Mouse (Mus musculus) telencephalon, adult 2 months (tissue): ENCODE data around the gene Sdhc.
A peak's percentile ranks its signal among the peaks of the same experiment; 100 is the strongest.

Experiments used
- DNase-seq: peaks from one replicate; pipeline ENCODE4 v3.0.0-alpha.2; 2011; ENCODE audit warnings: low read depth, low spot score

The Sdhc gene

GRCm38 (mm10) chr1:171149974-171150760, at the start of gene Sdhc, which contains the start of gene Mpz:
Gene Sdhc (minus strand): TSS chr1:171150603.
Gene Mpz (plus strand): TSS chr1:171150711.
- peak; percentile 89 for DNase-seq

- DNase-seq: no peak
These were observed 49.1 kb upstream of the Sdhc start for GRCm38 (mm10) chr1:171199532-171199931.

GRCm38 (mm10) chr1:171195887-171196397, 45.5 kb upstream of the Sdhc start, which contains the start of gene Pcp4l1:
Gene Pcp4l1 (minus strand): TSS chr1:171196268.
- no peak for DNase-seq

GRCm38 (mm10) chr1:171195046-171195822, 44.8 kb upstream of the Sdhc start:
- DNase-seq: no peak

- no peak for DNase-seq
These were observed 43.8 kb upstream of the Sdhc start for GRCm38 (mm10) chr1:171193911-171194830.

- no peak for DNase-seq
These were observed 42.9 kb upstream of the Sdhc start for GRCm38 (mm10) chr1:171193093-171193840.

DNA sequence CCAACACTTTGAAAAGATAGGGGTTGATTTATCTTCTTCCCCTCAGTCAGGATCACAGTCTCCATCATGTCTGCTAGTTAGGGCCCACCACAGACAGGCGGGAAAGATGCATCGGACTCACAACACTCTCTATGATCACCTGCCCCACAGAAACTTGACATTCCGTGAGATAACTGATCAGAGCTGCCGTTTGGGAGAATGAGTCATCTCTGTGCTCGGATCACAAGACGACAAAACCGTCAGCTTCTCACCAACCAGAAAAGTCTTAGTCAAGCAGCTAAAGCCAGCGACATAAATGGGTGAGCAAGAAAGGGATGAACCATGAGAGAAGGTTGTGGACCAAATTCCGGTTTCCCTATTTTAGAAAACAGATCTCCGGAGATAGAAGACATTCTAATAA, 41.9 kb upstream of the Sdhc start:
- no peak for DNase-seq

GRCm38 (mm10) chr1:171190832-171191231, 40.4 kb upstream of the Sdhc start:
- DNase-seq: no peak

- DNase-seq: no peak
These were observed 39.2 kb upstream of the Sdhc start for GRCm38 (mm10) chr1:171189476-171190114.

DNA sequence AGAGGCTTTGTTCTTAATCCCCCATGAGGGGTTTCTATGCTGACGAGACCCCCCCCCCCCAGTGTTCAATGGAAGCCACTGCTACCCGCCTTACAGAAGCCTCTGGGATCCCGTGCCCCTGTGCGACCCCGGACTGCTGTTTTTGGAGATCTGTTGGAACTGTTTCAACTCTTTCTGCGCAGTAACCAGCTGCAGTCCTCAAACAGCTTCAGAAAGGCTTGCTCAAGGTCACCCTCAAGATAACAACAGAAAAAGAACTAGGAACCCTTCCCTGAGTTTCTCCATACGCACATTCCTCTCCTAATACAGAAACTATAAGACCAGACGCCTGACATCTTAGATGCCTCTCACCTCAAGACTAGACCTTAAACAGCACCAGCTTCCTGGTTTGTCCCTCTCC, 38.6 kb upstream of the Sdhc start:
- no peak for DNase-seq

- no peak for DNase-seq
These were observed 37.7 kb upstream of the Sdhc start for GRCm38 (mm10) chr1:171187851-171188700.

DNA sequence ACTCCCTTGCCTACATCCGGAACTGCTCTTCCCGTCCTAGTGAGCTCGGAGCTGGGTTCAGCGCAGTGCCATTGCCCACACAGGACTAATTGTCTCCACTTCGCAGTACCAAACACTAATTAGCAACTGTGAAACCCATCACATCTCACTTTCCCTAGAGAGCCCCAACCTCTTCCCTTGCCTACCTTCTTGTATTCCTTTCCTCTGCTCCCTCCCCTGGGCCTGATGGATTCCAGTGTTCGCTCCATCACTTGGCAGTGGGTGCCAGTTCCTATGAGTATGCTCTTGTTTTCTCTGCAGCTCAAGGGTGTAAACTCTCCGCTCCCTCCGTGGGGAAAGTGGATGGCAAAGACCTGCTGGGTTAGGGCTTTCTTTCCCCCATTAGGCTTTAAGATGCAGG, 35.3 kb upstream of the Sdhc start:
- no peak for DNase-seq

GRCm38 (mm10) chr1:171184314-171184713, 33.9 kb upstream of the Sdhc start:
- DNase-seq: no peak

GRCm38 (mm10) chr1:171183620-171184019, 33.2 kb upstream of the Sdhc start:
- no peak for DNase-seq

- no peak for DNase-seq
These were observed 32.6 kb upstream of the Sdhc start for GRCm38 (mm10) chr1:171183025-171183424.

DNA sequence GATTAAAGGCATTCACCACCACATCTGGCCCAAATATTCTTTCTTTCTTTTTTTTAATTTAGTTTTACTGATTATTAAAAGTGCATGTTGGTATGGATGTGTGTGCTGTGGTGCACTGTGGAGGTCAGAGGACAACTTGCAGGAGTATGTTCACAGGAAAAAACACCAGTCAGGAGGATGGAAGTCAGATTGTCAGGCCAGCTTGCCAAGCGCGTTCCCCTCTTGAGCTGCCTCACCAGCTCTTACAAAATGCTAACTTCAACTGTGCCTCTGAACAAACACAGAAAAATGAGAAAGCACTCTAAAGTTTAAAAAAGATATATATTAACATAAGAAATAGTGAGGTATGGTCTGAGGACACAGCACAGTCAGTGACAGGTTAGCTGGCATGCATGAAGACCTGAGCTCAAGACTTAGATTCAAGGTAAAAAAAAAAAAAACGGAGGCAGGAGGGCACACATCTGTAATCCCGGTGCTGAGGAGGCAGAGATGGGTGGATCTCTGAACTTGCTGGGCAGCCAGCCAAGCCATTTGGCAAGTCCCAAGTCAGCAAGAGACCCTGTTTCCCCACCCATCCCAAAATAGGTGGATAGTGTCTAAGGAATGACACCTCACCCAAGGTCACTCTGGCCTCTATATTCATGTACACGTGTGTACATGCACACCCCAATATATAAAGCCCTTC, 29.2 kb upstream of the Sdhc start:
- DNase-seq: no peak

- DNase-seq: no peak
These were observed 22.4 kb upstream of the Sdhc start for GRCm38 (mm10) chr1:171172779-171173178.

GRCm38 (mm10) chr1:171171138-171171537, 20.7 kb upstream of the Sdhc start:
- DNase-seq: no peak

DNA sequence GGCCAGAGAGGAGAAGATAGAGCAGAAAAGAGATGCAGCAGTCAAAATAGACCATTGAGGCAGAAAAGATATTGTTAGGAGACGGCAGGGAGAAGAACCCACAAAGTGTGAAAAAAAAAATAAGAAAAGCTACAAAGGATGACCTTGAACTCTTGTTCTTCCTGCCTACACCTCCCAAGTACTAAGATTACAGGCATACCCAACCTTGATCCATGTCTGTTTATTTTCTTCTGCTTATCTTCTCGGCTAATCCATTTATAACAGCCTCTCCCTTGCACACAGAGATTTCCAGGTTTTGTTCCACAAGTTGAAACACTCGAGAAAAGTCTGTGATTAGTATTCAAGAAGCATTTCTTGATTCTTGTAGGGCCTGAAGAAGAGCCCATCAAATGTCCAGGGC, 19.5 kb upstream of the Sdhc start:
- DNase-seq: no peak
